Mouse (Mus musculus): ENCODE results near the gene Stoml1.
"Not testable (repeated sequence)": the region's sequence is repeated elsewhere in the genome, so short reads cannot be mapped to it uniquely, and the experiment has no call there.

Gene Stoml1

DNA sequence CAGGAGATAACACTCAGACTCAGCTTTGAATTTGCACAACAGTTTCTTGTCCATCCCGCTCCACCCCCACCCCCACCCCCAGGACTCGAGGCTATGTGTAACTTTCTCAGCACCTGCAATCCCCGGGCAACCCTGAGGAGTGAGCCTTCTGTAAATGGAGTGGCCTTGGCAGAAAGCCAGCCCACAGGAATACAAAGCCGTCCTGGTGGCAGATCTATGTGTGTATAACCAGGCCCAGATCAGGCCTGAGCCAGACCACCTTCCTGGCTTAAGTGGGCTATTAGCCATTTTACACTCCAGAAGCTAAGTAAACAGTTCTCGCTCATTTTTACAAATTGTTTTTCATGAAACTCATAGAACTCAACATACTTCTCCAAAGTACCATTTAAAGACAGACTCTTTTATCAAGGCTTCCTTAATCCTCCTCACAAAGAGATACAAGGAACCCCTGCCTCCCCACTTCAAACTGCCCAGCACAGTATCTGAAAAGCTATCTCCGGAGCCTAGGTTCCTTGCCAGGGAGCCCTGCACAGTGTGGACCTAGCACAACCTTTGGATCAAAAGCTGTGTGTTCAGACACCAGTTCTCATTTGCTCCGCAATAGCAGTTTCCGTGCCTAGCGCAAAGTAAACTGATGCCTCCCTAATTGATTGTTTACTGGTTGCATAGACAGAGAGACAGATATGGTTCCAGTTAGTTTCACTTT is 11.0 kb upstream of the Stoml1 start:
- DNase-seq (ENCODE audit: low spot score in 2 of 2), result no peak

DNA sequence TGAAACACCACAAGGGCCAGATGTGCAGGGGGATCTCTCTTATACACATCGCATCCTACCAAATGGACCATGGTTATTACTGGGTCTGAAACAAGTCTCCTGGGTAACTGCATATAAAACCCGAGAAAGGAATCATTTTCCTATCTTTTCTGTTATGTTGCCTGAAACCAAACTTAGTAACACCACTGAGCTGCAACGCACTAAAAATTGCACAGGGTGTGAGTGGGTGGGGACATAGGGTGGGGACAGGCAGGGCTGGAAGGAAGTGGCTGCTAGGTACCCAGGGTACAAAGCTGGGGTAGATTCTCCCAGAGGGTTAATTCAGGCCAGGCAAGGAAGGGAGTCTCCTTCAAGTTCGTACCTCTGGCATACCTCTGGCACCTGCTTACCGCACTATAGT is 10.3 kb upstream of the Stoml1 start:
- DNase-seq (ENCODE audit: low spot score in 2 of 2), result no peak

GRCm38 (mm10) chr9:58243696-58244095 is 9.3 kb upstream of the Stoml1 start:
- DNase-seq (ENCODE audit: low spot score in 2 of 2), result no peak

DNA sequence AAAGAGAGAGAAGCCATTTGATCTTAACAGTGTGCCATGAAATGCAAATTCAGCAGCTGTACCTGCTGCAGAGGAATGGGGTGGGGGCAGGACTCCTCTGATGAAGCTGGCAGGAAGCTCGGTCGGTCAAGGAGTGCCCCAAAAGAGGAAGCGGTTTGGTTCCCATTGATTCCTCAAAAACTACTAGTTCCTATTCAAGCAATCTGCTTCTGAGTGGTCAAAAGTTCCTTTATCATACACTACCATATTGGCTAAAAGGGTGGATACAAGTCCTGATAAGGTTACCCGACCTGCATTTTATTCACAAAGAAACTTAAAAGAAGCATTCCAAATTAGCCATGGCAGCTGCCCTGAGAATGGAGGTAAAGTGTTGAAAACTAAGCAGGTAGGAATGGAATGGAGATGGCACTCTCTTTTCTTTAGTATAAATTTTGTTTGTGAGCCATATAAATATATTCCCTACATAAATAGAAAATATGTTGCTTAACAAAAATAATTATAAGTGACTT is 6.8 kb upstream of the Stoml1 start:
- DNase-seq (ENCODE audit: low spot score in 2 of 2), result no peak

DNA sequence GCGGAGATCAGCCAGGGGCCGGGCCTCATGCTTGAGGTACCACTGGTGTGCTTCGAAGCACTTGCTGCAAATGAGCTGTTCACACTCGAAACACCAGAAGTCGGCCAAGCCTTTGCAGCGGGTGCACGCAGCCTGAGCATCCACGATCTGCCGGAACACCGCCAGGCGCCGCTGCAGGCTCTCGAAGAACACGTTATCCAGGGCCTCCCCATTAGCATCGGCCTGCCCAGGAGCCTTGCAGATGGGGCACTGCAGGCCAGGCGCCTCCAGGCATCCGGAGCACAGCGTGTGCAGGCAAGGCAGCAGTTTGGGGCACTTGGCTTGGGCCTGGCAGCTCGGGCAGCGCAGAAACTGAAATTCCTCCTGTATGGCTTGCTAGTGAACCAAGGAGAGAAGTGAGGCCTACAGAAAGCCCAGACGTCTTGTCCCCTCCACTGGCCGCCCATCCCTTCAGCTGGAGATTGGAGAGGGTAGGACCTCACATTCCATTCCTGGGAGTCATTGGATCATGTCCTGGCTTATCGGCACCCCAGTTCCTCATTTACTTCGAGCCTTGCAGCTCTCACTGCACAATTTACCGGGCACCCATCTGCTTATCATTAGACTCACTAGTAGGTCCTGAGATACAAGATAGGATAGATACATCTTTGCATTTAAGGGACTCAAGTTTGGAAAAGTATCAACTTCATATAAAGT is 5.8 kb upstream of the Stoml1 start:
- DNase-seq (ENCODE audit: low spot score in 2 of 2), result peak; percentile 79 to 85

DNA sequence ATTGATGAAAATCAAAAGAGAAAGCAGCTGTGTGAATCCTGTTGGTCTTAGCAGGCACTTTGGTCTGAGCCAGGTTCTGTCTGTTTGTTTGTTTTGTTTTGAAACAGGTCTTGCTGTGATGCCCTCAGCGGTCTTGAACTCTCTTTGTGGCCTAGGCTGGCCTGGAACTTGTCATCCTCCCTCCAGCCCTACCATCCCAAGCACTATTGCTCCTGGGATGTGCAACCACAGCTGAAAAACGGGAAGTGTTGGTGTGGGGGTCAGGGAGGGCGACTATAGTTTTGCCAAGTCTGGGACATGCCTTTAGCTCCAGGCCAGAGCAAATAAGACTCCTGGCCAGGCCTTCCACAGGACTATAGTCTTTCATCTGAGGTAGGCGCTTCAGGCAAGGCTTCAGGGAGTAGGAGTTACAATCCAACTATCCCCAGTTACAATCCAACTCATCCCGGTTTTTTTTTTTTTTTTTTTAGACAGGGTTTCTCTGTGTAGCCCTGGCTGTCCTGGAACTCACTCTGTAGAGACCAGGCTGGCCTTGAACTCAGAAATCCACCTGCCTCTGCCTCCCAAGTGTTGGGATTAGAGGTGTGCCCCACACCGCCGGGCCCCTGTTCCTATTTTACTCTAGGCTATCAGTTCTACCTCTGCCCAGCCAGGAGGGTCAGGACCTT is 4.1 kb upstream of the Stoml1 start:
- DNase-seq (ENCODE audit: low spot score in 2 of 2), result no peak

DNA sequence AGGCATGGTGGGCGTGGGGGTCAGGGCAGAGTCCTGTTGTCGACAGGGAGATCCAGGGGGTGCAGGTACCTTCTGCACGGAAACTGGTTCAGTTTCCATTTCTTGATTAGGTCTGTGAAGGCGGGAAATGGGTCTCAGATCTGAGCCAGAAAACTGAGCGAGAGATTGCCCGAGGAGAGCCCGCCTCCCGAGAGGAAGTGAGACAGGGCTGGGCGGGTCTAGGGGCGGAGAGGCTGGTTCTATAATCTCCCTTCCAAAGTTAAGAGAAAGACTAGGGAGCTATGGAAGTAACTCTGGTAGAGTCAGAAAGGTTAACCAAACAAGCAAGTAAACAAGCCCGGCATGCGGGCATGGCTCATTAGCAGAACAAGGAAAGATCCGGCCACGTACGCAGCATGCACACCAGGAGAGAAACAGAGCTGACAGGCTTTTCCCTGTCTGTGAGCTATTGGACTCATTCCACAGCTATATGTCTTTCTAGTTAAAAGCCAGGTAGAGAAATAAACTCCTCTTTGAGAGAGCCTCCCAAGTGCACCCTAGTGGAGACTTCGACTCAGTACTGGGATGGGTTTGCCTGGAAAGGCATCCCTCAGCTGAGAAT is 3.3 kb upstream of the Stoml1 start, which contains the start of gene Pml:
Gene Pml, minus strand, starts transcription at position 195 of the 601 bp plus-strand sequence.
- DNase-seq (ENCODE audit: low spot score in 2 of 2), result peak; percentile 66 to 81

GRCm38 (mm10) chr9:58250322-58250721 is 2.6 kb upstream of the Stoml1 start:
- no peak for DNase-seq (ENCODE audit: low spot score in 2 of 2)

- DNase-seq (ENCODE audit: low spot score in 2 of 2), result not testable (repeated sequence)
Measured at GRCm38 (mm10) chr9:58250730-58251129, 2.2 kb upstream of the Stoml1 start.

GRCm38 (mm10) chr9:58253805-58254122 is 800 bp downstream of the Stoml1 start:
- DNase-seq (ENCODE audit: low spot score in 2 of 2), result not testable (repeated sequence)

DNA sequence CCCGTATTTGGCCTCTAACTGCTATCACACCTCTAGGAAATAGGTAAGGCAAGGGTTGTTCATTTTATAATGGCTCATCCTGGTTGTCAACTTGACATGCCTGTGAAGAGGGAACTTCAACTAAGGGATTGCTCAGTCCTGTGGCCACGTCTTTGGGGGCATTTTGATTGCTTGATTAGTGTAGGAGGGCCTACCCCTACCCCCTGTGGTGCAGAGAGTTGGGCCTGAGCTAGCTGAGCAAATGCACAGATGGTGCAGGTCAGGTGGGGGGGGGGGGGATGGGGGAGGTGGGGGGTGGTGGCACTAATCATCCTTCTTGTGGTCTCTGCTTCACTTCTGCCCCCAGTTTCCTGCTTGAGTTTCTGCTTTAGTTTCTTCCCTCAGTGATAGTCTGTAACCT is 2.1 kb downstream of the Stoml1 start:
- DNase-seq (ENCODE audit: low spot score in 2 of 2), result no peak

- no peak for DNase-seq (ENCODE audit: low spot score in 2 of 2)
Measured at GRCm38 (mm10) chr9:58255704-58256685, 3.0 kb downstream of the Stoml1 start.

DNA sequence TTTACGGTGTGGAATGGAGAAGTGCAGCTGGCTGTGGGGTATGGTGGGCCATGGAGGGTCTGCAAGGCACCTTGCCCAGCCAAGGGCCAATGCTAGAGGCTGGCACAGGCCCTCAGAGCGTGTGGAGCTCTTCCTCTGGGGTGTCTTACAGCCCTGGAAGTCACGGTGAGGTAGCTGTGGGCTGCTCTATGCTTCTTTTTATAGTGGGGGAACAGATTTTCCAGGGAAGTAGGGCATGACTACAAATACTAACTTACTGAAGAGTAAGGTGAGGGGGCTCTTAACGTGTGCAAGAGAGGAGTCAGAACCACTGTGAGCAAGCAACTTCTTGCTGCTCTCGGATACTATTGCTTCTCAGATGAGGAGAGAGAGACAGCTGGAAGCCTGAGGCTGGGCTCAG is 9.5 kb downstream of the Stoml1 start:
- DNase-seq (ENCODE audit: low spot score in 2 of 2), result no peak

GRCm38 (mm10) chr9:58265368-58265767 is 12.4 kb downstream of the Stoml1 start:
- DNase-seq (ENCODE audit: low spot score in 2 of 2), result no peak

- no peak for DNase-seq (ENCODE audit: low spot score in 2 of 2)
Measured at GRCm38 (mm10) chr9:58266571-58267011, 13.6 kb downstream of the Stoml1 start.

GRCm38 (mm10) chr9:58267046-58267445 is 14.1 kb downstream of the Stoml1 start:
- DNase-seq (ENCODE audit: low spot score in 2 of 2), result no peak

GRCm38 (mm10) chr9:58268384-58269313 is 15.7 kb downstream of the Stoml1 start:
- DNase-seq (ENCODE audit: low spot score in 2 of 2), result no peak

DNA sequence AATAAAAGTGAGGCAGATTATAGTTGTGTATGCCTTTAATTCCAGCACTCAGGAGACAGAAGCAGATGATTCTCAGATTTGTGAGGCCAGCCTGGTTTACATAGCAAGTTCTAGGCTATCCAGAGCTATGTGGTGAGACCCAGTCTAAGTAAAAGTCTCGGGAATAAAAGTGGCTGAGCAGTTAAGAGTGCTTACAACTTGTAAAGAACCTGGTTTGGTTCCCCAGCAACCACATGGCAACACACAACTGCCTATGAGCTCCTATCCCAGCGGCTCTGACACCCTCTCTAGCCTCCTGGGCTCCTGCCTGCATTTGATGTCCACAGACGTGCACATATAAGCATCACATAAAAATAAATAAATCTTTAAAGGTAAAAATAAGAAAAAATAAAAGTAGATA is 17.1 kb downstream of the Stoml1 start:
- DNase-seq (ENCODE audit: low spot score in 2 of 2), result no peak

GRCm38 (mm10) chr9:58271109-58271508 is 18.1 kb downstream of the Stoml1 start:
- no peak for DNase-seq (ENCODE audit: low spot score in 2 of 2)

DNA sequence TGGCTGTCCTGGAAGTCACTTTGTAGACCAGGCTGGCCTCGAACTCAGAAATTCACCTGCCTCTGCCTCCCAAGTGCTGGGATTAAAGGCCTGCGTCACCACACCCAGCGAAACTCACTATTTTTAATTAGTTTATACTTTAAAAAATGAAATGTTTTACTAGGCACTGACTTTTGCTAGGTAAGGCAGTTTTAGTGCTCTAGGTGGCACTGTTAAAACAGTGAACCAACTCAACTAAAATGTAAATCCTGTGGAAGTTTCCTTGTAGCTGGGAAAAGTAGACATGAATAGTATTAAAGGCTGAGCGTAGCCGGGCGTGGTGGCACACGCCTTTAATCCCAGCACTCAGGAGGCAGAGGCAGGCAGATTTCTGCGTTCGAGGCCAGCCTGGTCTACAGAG is 18.6 kb downstream of the Stoml1 start:
- DNase-seq (ENCODE audit: low spot score in 2 of 2), result not testable (repeated sequence)

Data from urinary bladder, postnatal 4 days (tissue).